Mouse (Mus musculus): ENCODE results near the gene Tchh.
"Not testable (repeated sequence)": the region's sequence is repeated elsewhere in the genome, so short reads cannot be mapped to it uniquely, and the experiment has no call there.

Tchh gene

GRCm38 (mm10) chr3:93494774-93495173, 52.6 kb downstream of the Tchh start:
- DNase-seq = not testable (repeated sequence)

GRCm38 (mm10) chr3:93497131-93497530, 55.0 kb downstream of the Tchh start:
- DNase-seq = peak; percentile 40
